Mouse (Mus musculus) bone marrow macrophage, adult 2 months (primary cell): ENCODE data around the gene Wdr35. TPM values are rescaled to one million over a fixed set of nuclear protein-coding genes. Genes with fewer than 3 reads are reported as not detected.

Source experiments
- H3K27ac ChIP-seq: 2 replicates; pipeline ENCODE4 v1.5.1; 2012; ENCODE audit warnings: low read depth, low read length; ENCODE audit not compliant: insufficient read depth
- H3K4me1 ChIP-seq: 2 replicates; pipeline ENCODE4 v1.6.1; 2012; ENCODE audit warnings: low read length; ENCODE audit not compliant: control insufficient read depth, insufficient read depth
- H3K4me3 ChIP-seq: 2 replicates; pipeline ENCODE4 v1.5.1; 2012; ENCODE audit warnings: mild to moderate bottlenecking, low read length, moderate library complexity; ENCODE audit not compliant: insufficient read depth
- CTCF ChIP-seq: IDR thresholded peaks from 2 replicates; pipeline ENCODE4 v1.5.1; 2012; ENCODE audit warnings: low read depth, mild to moderate bottlenecking, low read length, moderate library complexity
- POLR2A ChIP-seq: IDR thresholded peaks from 2 replicates; pipeline ENCODE4 v1.6.1; 2012; ENCODE audit warnings: mild to moderate bottlenecking, low read depth, low read length, borderline replicate concordance
- polyA plus RNA-seq: library from polyadenylated mRNA; stranded (reverse); fragments of >200 nt; gene quantifications from 2 replicates; pipeline ENCODE4 v1.2.4, GENCODE M21; 2012; ENCODE audit not compliant: missing spikeins, insufficient read depth, insufficient read length

The Wdr35 gene
- polyA plus RNA-seq, 1 experiment: 3.2 TPM

DNA sequence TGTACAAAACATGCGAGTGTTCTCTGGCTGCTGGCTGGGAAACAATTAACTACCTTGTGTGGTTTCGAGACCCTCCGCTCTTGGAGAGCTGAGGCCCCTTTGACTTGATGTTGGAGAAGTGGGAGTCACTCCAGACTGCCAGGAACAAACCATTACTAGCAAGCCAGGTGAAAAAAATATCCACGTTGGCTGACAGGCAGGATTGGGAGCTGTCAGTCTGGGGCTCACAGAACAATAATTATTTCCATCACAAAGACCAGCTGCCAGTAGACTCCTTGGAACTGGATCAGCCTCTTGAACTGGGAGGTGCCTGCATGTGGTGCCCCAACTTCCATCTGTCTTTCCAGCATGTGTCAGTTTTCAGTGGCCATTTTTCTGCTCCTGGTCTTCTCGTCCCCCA lies 68.6 kb downstream of the Wdr35 start:
- peaks cover 14% of the 10 kb centered on the region for H3K4me1 ChIP-seq
- H3K4me3 ChIP-seq: no peak overlapping the region
- no peak overlapping the region for H3K27ac ChIP-seq
- no peak for TF ChIP-seq POLR2A
- TF ChIP-seq CTCF: no peak

DNA sequence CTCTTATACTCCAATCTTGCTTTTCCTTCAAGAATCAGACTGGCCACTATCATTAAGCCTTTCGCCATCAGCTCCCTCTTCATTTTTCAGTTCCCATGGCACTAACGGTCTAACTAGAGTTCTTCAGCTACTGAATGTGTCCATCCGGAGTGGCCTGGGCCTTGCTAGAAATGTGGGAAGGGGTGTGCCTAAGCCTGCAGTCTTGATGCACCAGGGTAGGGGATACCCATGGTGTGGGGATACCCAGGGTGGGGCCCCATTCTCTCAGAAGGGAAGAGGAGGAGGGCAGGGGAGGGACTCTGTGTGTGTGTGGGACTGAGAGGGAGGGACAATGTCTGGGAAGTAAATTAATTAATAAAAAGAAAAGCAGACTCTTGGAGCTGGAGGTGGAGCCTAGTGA lies 69.1 kb downstream of the Wdr35 start:
- no peak overlapping the region for H3K27ac ChIP-seq
- no peak overlapping the region for H3K4me3 ChIP-seq
- peaks cover 14% of the 10 kb centered on the region for H3K4me1 ChIP-seq
- TF ChIP-seq POLR2A (no peak), CTCF (no peak)

- H3K27ac ChIP-seq: no peak overlapping the region
- H3K4me1 ChIP-seq: peaks cover 4% of the 10 kb centered on the region
- H3K4me3 ChIP-seq: no peak overlapping the region
- TF ChIP-seq POLR2A (no peak), CTCF (no peak)
Observed at GRCm38 (mm10) chr12:9044666-9045065, 71.0 kb downstream of the Wdr35 start.

GRCm38 (mm10) chr12:9046674-9047073 lies 73.0 kb downstream of the Wdr35 start:
- no peak overlapping the region for H3K4me3 ChIP-seq
- TF ChIP-seq POLR2A (no peak), CTCF (no peak)
- no peaks in the 10 kb centered on the region for H3K4me1 ChIP-seq
- no peak overlapping the region for H3K27ac ChIP-seq

DNA sequence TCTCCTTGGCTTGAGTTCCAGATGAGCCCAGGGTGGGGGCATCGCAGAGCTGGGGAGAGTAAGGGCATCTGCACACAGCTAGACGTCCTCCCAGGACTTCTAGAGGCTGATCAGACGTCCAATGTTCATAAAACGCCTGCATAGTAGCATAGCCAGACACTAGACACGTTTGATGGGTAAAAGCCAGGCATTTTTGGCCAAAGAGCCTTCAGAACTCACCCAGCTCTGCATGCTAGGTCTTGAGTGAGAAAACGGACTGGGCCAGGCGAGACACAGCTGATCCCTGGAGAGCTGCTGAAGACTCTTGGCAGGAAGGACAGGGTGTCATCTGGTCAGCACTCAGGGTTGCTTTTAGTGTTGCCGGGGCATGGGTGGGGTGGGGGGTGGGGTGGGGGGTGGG lies 74.4 kb downstream of the Wdr35 start:
- Histone ChIP-seq H3K27ac (no peak overlapping the region), H3K4me3 (no peak overlapping the region), H3K4me1 (no peaks in the 10 kb centered on the region)
- TF ChIP-seq POLR2A (no peak), CTCF (no peak)

- Histone ChIP-seq H3K4me3 (no peak overlapping the region), H3K27ac (no peak overlapping the region), H3K4me1 (no peaks in the 10 kb centered on the region)
- no peak for TF ChIP-seq POLR2A
- no peak for TF ChIP-seq CTCF
Observed at GRCm38 (mm10) chr12:9050824-9051223, 77.1 kb downstream of the Wdr35 start.

- H3K27ac ChIP-seq: no peak overlapping the region
- no peak overlapping the region for H3K4me3 ChIP-seq
- H3K4me1 ChIP-seq: no peaks in the 10 kb centered on the region
- TF ChIP-seq POLR2A (no peak), CTCF (peak; percentile 92)
Observed at GRCm38 (mm10) chr12:9052075-9052829, 78.6 kb downstream of the Wdr35 start.

DNA sequence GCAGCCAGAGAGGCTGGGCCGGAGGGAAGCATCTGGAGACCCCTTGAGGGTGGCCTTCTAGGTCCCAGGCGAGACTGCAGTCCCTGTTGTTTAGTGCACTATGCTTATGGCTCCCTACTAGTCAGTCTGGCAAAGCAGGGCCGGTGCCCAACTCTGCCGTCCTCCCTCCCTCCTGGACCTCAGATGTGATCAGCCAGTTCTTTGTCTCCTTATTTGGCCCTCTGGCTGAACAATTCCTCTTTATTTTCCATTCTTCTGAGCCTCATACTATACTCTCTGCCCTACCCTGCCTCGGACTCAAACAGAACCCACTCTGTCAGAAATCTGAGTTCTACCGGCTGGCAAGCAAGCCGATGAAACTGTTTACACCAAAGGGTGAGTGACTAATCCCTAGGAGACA lies 79.7 kb downstream of the Wdr35 start:
- no peaks in the 10 kb centered on the region for H3K4me1 ChIP-seq
- TF ChIP-seq CTCF (no peak), POLR2A (no peak)
- no peak overlapping the region for H3K27ac ChIP-seq
- H3K4me3 ChIP-seq: no peak overlapping the region

- Histone ChIP-seq H3K4me1 (no peaks in the 10 kb centered on the region), H3K27ac (no peak overlapping the region), H3K4me3 (no peak overlapping the region)
- TF ChIP-seq CTCF (no peak), POLR2A (no peak)
Observed at GRCm38 (mm10) chr12:9054012-9054411, 80.3 kb downstream of the Wdr35 start.

DNA sequence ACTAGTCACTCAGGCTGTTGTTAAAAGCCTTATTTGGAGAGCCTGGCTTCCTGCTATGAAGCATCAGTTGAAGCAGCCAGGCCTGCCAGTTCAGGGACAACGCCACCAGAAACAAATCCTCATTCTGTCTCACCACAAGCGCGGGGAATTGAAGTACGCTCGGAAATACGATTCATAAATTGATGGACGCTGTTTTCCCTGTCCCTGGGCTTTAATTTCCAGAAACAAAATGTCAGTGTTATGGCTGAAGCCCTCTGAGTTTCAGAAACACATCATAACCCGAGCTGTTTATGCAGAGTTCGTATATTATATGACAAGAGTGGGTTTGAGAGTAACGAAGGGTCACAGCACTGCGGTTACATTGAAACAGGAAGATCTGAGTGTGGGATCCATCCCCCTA lies 81.6 kb downstream of the Wdr35 start:
- Histone ChIP-seq H3K4me1 (no peaks in the 10 kb centered on the region), H3K4me3 (no peak overlapping the region), H3K27ac (no peak overlapping the region)
- TF ChIP-seq POLR2A (no peak), CTCF (no peak)

GRCm38 (mm10) chr12:9059502-9059901 lies 85.8 kb downstream of the Wdr35 start:
- no peak for TF ChIP-seq POLR2A
- no peak for TF ChIP-seq CTCF
- H3K27ac ChIP-seq: no peak overlapping the region
- H3K4me3 ChIP-seq: no peak overlapping the region
- no peaks in the 10 kb centered on the region for H3K4me1 ChIP-seq
